Mouse (Mus musculus): ENCODE measurements around the gene Cnpy4. TPM values are rescaled to one million over a fixed set of nuclear protein-coding genes. Genes with fewer than 3 reads are reported as not detected.

Cnpy4 gene
- polyA plus RNA-seq, 2 experiments = 50.6 to 60.7 TPM

- Histone ChIP-seq H3K4me3 (replicated peaks; ENCODE audit: low read length) (no peak within 1 kb of the TSS), H3K36me3 (ENCODE audit: control insufficient read depth, insufficient read depth, low read length) (no peaks in the 10 kb centered on the region), H3K4me1 (ENCODE audit: control insufficient read depth, insufficient read depth, low read length) (no peaks in the 10 kb centered on the region), H3K27me3 (ENCODE audit: control insufficient read depth, insufficient read depth, low read length) (no peaks in the 10 kb centered on the region), H3K27ac (replicated peaks; ENCODE audit: low read depth, low read length) (no peak within 1 kb of the TSS), H3K9me3 (ENCODE audit: control insufficient read depth, low read length) (no peaks in the 10 kb centered on the region), H3K4me2 (replicated peaks; ENCODE audit: low read depth, low read length, severe bottlenecking) (no peak within 1 kb of the TSS), H3K9ac (ENCODE audit: low read depth, low read length, severe bottlenecking) (no peak within 1 kb of the TSS)
- no peak for ATAC-seq (ENCODE audit: low FRiP score, low read depth)
- DNase-seq (ENCODE audit: low spot score) = no peak
- TF ChIP-seq POLR2A (IDR thresholded peaks at IDR 0.05; ENCODE audit: borderline replicate concordance, extremely low read depth, insufficient read depth, insufficient read length) = no peak
- WGBS = 53% methylated on average over 2 of the region's 2 CpGs
Observed at GRCm38 (mm10) chr5:138225700-138226099, 38.4 kb downstream of the Cnpy4 start, which contains the start of gene Nxpe5. TSS of gene Nxpe5 (plus strand) at chr5:138225898.

GRCm38 (mm10) chr5:138226491-138226890 is 39.2 kb downstream of the Cnpy4 start:
- Histone ChIP-seq H3K9me3 (ENCODE audit: control insufficient read depth, low read length) (no peaks in the 10 kb centered on the region), H3K4me2 (replicated peaks; ENCODE audit: low read depth, low read length, severe bottlenecking) (no peak overlapping the region), H3K4me3 (replicated peaks; ENCODE audit: low read length) (no peak overlapping the region), H3K27me3 (ENCODE audit: control insufficient read depth, insufficient read depth, low read length) (no peaks in the 10 kb centered on the region), H3K27ac (replicated peaks; ENCODE audit: low read depth, low read length) (no peak overlapping the region), H3K36me3 (ENCODE audit: control insufficient read depth, insufficient read depth, low read length) (no peaks in the 10 kb centered on the region), H3K9ac (ENCODE audit: low read depth, low read length, severe bottlenecking) (no peak overlapping the region), H3K4me1 (ENCODE audit: control insufficient read depth, insufficient read depth, low read length) (no peaks in the 10 kb centered on the region)
- ATAC-seq (ENCODE audit: low FRiP score, low read depth) (no peak), DNase-seq (ENCODE audit: low spot score) (no peak)
- no peak for TF ChIP-seq POLR2A (IDR thresholded peaks at IDR 0.05; ENCODE audit: borderline replicate concordance, extremely low read depth, insufficient read depth, insufficient read length)
- WGBS = 76% methylated on average over 4 of the region's 4 CpGs

GRCm38 (mm10) chr5:138227367-138227766 is 40.1 kb downstream of the Cnpy4 start:
- DNase-seq (ENCODE audit: low spot score) (no peak), ATAC-seq (ENCODE audit: low FRiP score, low read depth) (no peak)
- WGBS = 67% methylated on average over 2 of the region's 2 CpGs
- Histone ChIP-seq H3K27ac (replicated peaks; ENCODE audit: low read depth, low read length) (no peak overlapping the region), H3K4me1 (ENCODE audit: control insufficient read depth, insufficient read depth, low read length) (no peaks in the 10 kb centered on the region), H3K4me3 (replicated peaks; ENCODE audit: low read length) (no peak overlapping the region), H3K4me2 (replicated peaks; ENCODE audit: low read depth, low read length, severe bottlenecking) (no peak overlapping the region), H3K9ac (ENCODE audit: low read depth, low read length, severe bottlenecking) (no peak overlapping the region), H3K27me3 (ENCODE audit: control insufficient read depth, insufficient read depth, low read length) (no peaks in the 10 kb centered on the region), H3K9me3 (ENCODE audit: control insufficient read depth, low read length) (no peaks in the 10 kb centered on the region), H3K36me3 (ENCODE audit: control insufficient read depth, insufficient read depth, low read length) (no peaks in the 10 kb centered on the region)
- TF ChIP-seq POLR2A (IDR thresholded peaks at IDR 0.05; ENCODE audit: borderline replicate concordance, extremely low read depth, insufficient read depth, insufficient read length) = no peak

- 59% methylated on average over 3 of the region's 3 CpGs for WGBS
Observed at GRCm38 (mm10) chr5:138228026-138228425, 40.7 kb downstream of the Cnpy4 start.

GRCm38 (mm10) chr5:138229511-138229910 is 42.2 kb downstream of the Cnpy4 start:
- H3K27me3 ChIP-seq (ENCODE audit: control insufficient read depth, insufficient read depth, low read length) = no peaks in the 10 kb centered on the region
- H3K27ac ChIP-seq (replicated peaks; ENCODE audit: low read depth, low read length) = no peak overlapping the region
- no peak for TF ChIP-seq POLR2A (IDR thresholded peaks at IDR 0.05; ENCODE audit: borderline replicate concordance, extremely low read depth, insufficient read depth, insufficient read length)
- H3K4me1 ChIP-seq (ENCODE audit: control insufficient read depth, insufficient read depth, low read length) = no peaks in the 10 kb centered on the region
- no peak overlapping the region for H3K4me3 ChIP-seq (replicated peaks; ENCODE audit: low read length)
- DNase-seq (ENCODE audit: low spot score) (no peak), ATAC-seq (ENCODE audit: low FRiP score, low read depth) (no peak)
- no peaks in the 10 kb centered on the region for H3K36me3 ChIP-seq (ENCODE audit: control insufficient read depth, insufficient read depth, low read length)
- H3K4me2 ChIP-seq (replicated peaks; ENCODE audit: low read depth, low read length, severe bottlenecking) = no peak overlapping the region
- no peak overlapping the region for H3K9ac ChIP-seq (ENCODE audit: low read depth, low read length, severe bottlenecking)
- WGBS = 83% methylated on average over 3 of the region's 3 CpGs
- no peaks in the 10 kb centered on the region for H3K9me3 ChIP-seq (ENCODE audit: control insufficient read depth, low read length)

More at GRCm38 (mm10) chr5:138228026-138228425, 40.7 kb downstream of the Cnpy4 start:
- Histone ChIP-seq H3K4me2 (replicated peaks; ENCODE audit: low read depth, low read length, severe bottlenecking) (no peak overlapping the region), H3K36me3 (ENCODE audit: control insufficient read depth, insufficient read depth, low read length) (no peaks in the 10 kb centered on the region), H3K27ac (replicated peaks; ENCODE audit: low read depth, low read length) (no peak overlapping the region), H3K4me1 (ENCODE audit: control insufficient read depth, insufficient read depth, low read length) (no peaks in the 10 kb centered on the region), H3K9ac (ENCODE audit: low read depth, low read length, severe bottlenecking) (no peak overlapping the region), H3K4me3 (replicated peaks; ENCODE audit: low read length) (no peak overlapping the region), H3K9me3 (ENCODE audit: control insufficient read depth, low read length) (no peaks in the 10 kb centered on the region), H3K27me3 (ENCODE audit: control insufficient read depth, insufficient read depth, low read length) (no peaks in the 10 kb centered on the region)
- TF ChIP-seq POLR2A (IDR thresholded peaks at IDR 0.05; ENCODE audit: borderline replicate concordance, extremely low read depth, insufficient read depth, insufficient read length) = no peak
- ATAC-seq (ENCODE audit: low FRiP score, low read depth) (no peak), DNase-seq (ENCODE audit: low spot score) (no peak)

GRCm38 (mm10) chr5:138233778-138234177 is 46.5 kb downstream of the Cnpy4 start:
- Histone ChIP-seq H3K9ac (ENCODE audit: low read depth, low read length, severe bottlenecking) (no peak overlapping the region), H3K27me3 (ENCODE audit: control insufficient read depth, insufficient read depth, low read length) (no peaks in the 10 kb centered on the region), H3K4me3 (replicated peaks; ENCODE audit: low read length) (no peak overlapping the region), H3K36me3 (ENCODE audit: control insufficient read depth, insufficient read depth, low read length) (no peaks in the 10 kb centered on the region), H3K4me2 (replicated peaks; ENCODE audit: low read depth, low read length, severe bottlenecking) (no peak overlapping the region), H3K4me1 (ENCODE audit: control insufficient read depth, insufficient read depth, low read length) (no peaks in the 10 kb centered on the region), H3K27ac (replicated peaks; ENCODE audit: low read depth, low read length) (no peak overlapping the region), H3K9me3 (ENCODE audit: control insufficient read depth, low read length) (no peaks in the 10 kb centered on the region)
- 82% methylated on average over 2 of the region's 2 CpGs for WGBS
- no peak for DNase-seq (ENCODE audit: low spot score)
- no peak for TF ChIP-seq POLR2A (IDR thresholded peaks at IDR 0.05; ENCODE audit: borderline replicate concordance, extremely low read depth, insufficient read depth, insufficient read length)
- ATAC-seq (ENCODE audit: low FRiP score, low read depth) = no peak
